Mouse (Mus musculus): Measurements from ENCODE around the gene Tmem164. TPM values are rescaled to one million over a fixed set of nuclear protein-coding genes. Genes with fewer than 3 reads are reported as not detected.

Gene Tmem164
- polyA plus RNA-seq, 1 experiment from 2014 or later: 70.5 TPM

GRCm38 (mm10) chrX:142829267-142829666 is 148.1 kb downstream of the Tmem164 start:
- ATAC-seq (ENCODE audit: insufficient number of reproducible peaks, insufficient read depth, low FRiP score, low TSS enrichment, low read depth): no peak
- peaks cover 19% of the 10 kb centered on the region for H3K27me3 ChIP-seq
- no peaks in the 10 kb centered on the region for H3K9me3 ChIP-seq
- WGBS: 72% methylated on average over 2 of the region's 2 CpGs
- no peak overlapping the region for H3K4me3 ChIP-seq (replicated peaks)
- no peak overlapping the region for H3K4me2 ChIP-seq
- H3K9ac ChIP-seq (replicated peaks): no peak overlapping the region
- H3K27ac ChIP-seq: no peak overlapping the region
- H3K4me1 ChIP-seq (replicated peaks): peaks cover 8% of the 10 kb centered on the region
- peaks cover 5% of the 10 kb centered on the region; the same call in 1 of the 2 replicates for H3K36me3 ChIP-seq

- Histone ChIP-seq H3K4me2 (no peak overlapping the region), H3K27ac (no peak overlapping the region), H3K9me3 (no peaks in the 10 kb centered on the region), H3K9ac (replicated peaks) (no peak overlapping the region), H3K27me3 (peaks cover 24% of the 10 kb centered on the region), H3K4me3 (replicated peaks) (no peak overlapping the region), H3K36me3 (peaks cover 12% of the 10 kb centered on the region; the same call in 1 of the 2 replicates), H3K4me1 (replicated peaks) (peaks cover 8% of the 10 kb centered on the region)
- 88% methylated on average over 12 of the region's 12 CpGs for WGBS
- ATAC-seq (ENCODE audit: insufficient number of reproducible peaks, insufficient read depth, low FRiP score, low TSS enrichment, low read depth): no peak
Measured at GRCm38 (mm10) chrX:142829866-142830470, 148.8 kb downstream of the Tmem164 start.

GRCm38 (mm10) chrX:142830572-142830971 is 149.4 kb downstream of the Tmem164 start:
- H3K27ac ChIP-seq: no peak overlapping the region
- H3K36me3 ChIP-seq: peaks cover 12% of the 10 kb centered on the region; the same call in 1 of the 2 replicates
- H3K9ac ChIP-seq (replicated peaks): no peak overlapping the region
- no peak for ATAC-seq (ENCODE audit: insufficient number of reproducible peaks, insufficient read depth, low FRiP score, low TSS enrichment, low read depth)
- 94% methylated on average over 6 of the region's 6 CpGs for WGBS
- H3K27me3 ChIP-seq: peaks cover 24% of the 10 kb centered on the region
- peaks cover 8% of the 10 kb centered on the region for H3K4me1 ChIP-seq (replicated peaks)
- no peak overlapping the region for H3K4me2 ChIP-seq
- H3K4me3 ChIP-seq (replicated peaks): no peak overlapping the region
- H3K9me3 ChIP-seq: no peaks in the 10 kb centered on the region

- WGBS: 69% methylated on average over 3 of the region's 3 CpGs
- H3K4me2 ChIP-seq: no peak overlapping the region
- no peaks in the 10 kb centered on the region for H3K9me3 ChIP-seq
- no peak for ATAC-seq (ENCODE audit: insufficient number of reproducible peaks, insufficient read depth, low FRiP score, low TSS enrichment, low read depth)
- peaks cover 27% of the 10 kb centered on the region for H3K27me3 ChIP-seq
- no peak overlapping the region for H3K9ac ChIP-seq (replicated peaks)
- no peak overlapping the region for H3K27ac ChIP-seq
- H3K4me1 ChIP-seq (replicated peaks): peaks cover 8% of the 10 kb centered on the region
- H3K36me3 ChIP-seq: peaks cover 17% of the 10 kb centered on the region; the same call in 1 of the 2 replicates
- H3K4me3 ChIP-seq (replicated peaks): no peak overlapping the region
Measured at GRCm38 (mm10) chrX:142832221-142832620, 151.0 kb downstream of the Tmem164 start.

GRCm38 (mm10) chrX:142833164-142833796 is 152.1 kb downstream of the Tmem164 start:
- Histone ChIP-seq H3K27me3 (peaks cover 27% of the 10 kb centered on the region), H3K9ac (replicated peaks) (no peak overlapping the region), H3K4me3 (replicated peaks) (no peak overlapping the region), H3K27ac (no peak overlapping the region), H3K36me3 (peaks cover 17% of the 10 kb centered on the region; the same call in 1 of the 2 replicates), H3K9me3 (no peaks in the 10 kb centered on the region), H3K4me1 (replicated peaks) (peaks cover 8% of the 10 kb centered on the region), H3K4me2 (no peak overlapping the region)
- no peak for ATAC-seq (ENCODE audit: insufficient number of reproducible peaks, insufficient read depth, low FRiP score, low TSS enrichment, low read depth)
- 74% methylated on average over 13 of the region's 13 CpGs for WGBS

- WGBS: 88% methylated on average over 6 of the region's 6 CpGs
- no peak overlapping the region for H3K4me2 ChIP-seq
- H3K27me3 ChIP-seq: peaks cover 27% of the 10 kb centered on the region
Measured at GRCm38 (mm10) chrX:142834807-142835206, 153.6 kb downstream of the Tmem164 start.

GRCm38 (mm10) chrX:142836399-142836798 is 155.2 kb downstream of the Tmem164 start:
- ATAC-seq (ENCODE audit: insufficient number of reproducible peaks, insufficient read depth, low FRiP score, low TSS enrichment, low read depth): no peak
- Histone ChIP-seq H3K4me1 (replicated peaks) (peaks cover 8% of the 10 kb centered on the region), H3K27me3 (peaks cover 29% of the 10 kb centered on the region), H3K36me3 (peaks cover 20% of the 10 kb centered on the region; the same call in 1 of the 2 replicates), H3K27ac (no peak overlapping the region), H3K4me3 (replicated peaks) (no peak overlapping the region), H3K9ac (replicated peaks) (no peak overlapping the region), H3K9me3 (no peaks in the 10 kb centered on the region), H3K4me2 (no peak overlapping the region)
- 92% methylated on average over 7 of the region's 7 CpGs for WGBS

More at GRCm38 (mm10) chrX:142834807-142835206, 153.6 kb downstream of the Tmem164 start:
- Histone ChIP-seq H3K4me1 (replicated peaks) (peaks cover 8% of the 10 kb centered on the region), H3K27ac (no peak overlapping the region), H3K9ac (replicated peaks) (no peak overlapping the region), H3K9me3 (no peaks in the 10 kb centered on the region), H3K4me3 (replicated peaks) (no peak overlapping the region), H3K36me3 (peaks cover 18% of the 10 kb centered on the region; the same call in 1 of the 2 replicates)
- no peak for ATAC-seq (ENCODE audit: insufficient number of reproducible peaks, insufficient read depth, low FRiP score, low TSS enrichment, low read depth)

GRCm38 (mm10) chrX:142837316-142837715 is 156.1 kb downstream of the Tmem164 start:
- H3K9me3 ChIP-seq: no peaks in the 10 kb centered on the region
- H3K4me2 ChIP-seq: no peak overlapping the region
- peaks cover 32% of the 10 kb centered on the region for H3K27me3 ChIP-seq
- no peak overlapping the region for H3K4me3 ChIP-seq (replicated peaks)
- no peak overlapping the region for H3K9ac ChIP-seq (replicated peaks)
- peaks cover 20% of the 10 kb centered on the region; the same call in 1 of the 2 replicates for H3K36me3 ChIP-seq
- peaks cover 8% of the 10 kb centered on the region for H3K4me1 ChIP-seq (replicated peaks)
- 89% methylated on average over 3 of the region's 3 CpGs for WGBS
- no peak for ATAC-seq (ENCODE audit: insufficient number of reproducible peaks, insufficient read depth, low FRiP score, low TSS enrichment, low read depth)
- no peak overlapping the region for H3K27ac ChIP-seq

GRCm38 (mm10) chrX:142838841-142839240 is 157.6 kb downstream of the Tmem164 start:
- H3K4me3 ChIP-seq (replicated peaks): no peak overlapping the region
- H3K9ac ChIP-seq (replicated peaks): no peak overlapping the region
- peaks cover 32% of the 10 kb centered on the region for H3K27me3 ChIP-seq
- H3K4me1 ChIP-seq (replicated peaks): no peaks in the 10 kb centered on the region
- no peak for ATAC-seq (ENCODE audit: insufficient number of reproducible peaks, insufficient read depth, low FRiP score, low TSS enrichment, low read depth)
- no peaks in the 10 kb centered on the region for H3K9me3 ChIP-seq
- H3K36me3 ChIP-seq: peaks cover 19% of the 10 kb centered on the region; the same call in 1 of the 2 replicates
- H3K27ac ChIP-seq: no peak overlapping the region
- H3K4me2 ChIP-seq: no peak overlapping the region
- WGBS: 78% methylated on average over 2 of the region's 2 CpGs

- no peak for ATAC-seq (ENCODE audit: insufficient number of reproducible peaks, insufficient read depth, low FRiP score, low TSS enrichment, low read depth)
- no peaks in the 10 kb centered on the region for H3K9me3 ChIP-seq
- H3K9ac ChIP-seq (replicated peaks): no peak overlapping the region
- no peak overlapping the region for H3K27ac ChIP-seq
- no peak overlapping the region for H3K4me2 ChIP-seq
- H3K4me1 ChIP-seq (replicated peaks): no peaks in the 10 kb centered on the region
- peaks cover 13% of the 10 kb centered on the region; the same call in 1 of the 2 replicates for H3K36me3 ChIP-seq
- 85% methylated on average over 7 of the region's 7 CpGs for WGBS
- H3K4me3 ChIP-seq (replicated peaks): no peak overlapping the region
- peaks cover 27% of the 10 kb centered on the region for H3K27me3 ChIP-seq
Measured at GRCm38 (mm10) chrX:142839411-142839810, 158.2 kb downstream of the Tmem164 start.

GRCm38 (mm10) chrX:142841916-142842315 is 160.7 kb downstream of the Tmem164 start:
- Histone ChIP-seq H3K36me3 (peaks cover 3% of the 10 kb centered on the region; the same call in 1 of the 2 replicates), H3K4me2 (no peak overlapping the region), H3K27me3 (peaks cover 23% of the 10 kb centered on the region; the same call in 1 of the 2 replicates), H3K4me1 (replicated peaks) (no peaks in the 10 kb centered on the region), H3K9me3 (no peaks in the 10 kb centered on the region), H3K9ac (replicated peaks) (no peak overlapping the region), H3K27ac (no peak overlapping the region), H3K4me3 (replicated peaks) (no peak overlapping the region)
- ATAC-seq (ENCODE audit: insufficient number of reproducible peaks, insufficient read depth, low FRiP score, low TSS enrichment, low read depth): no peak
- WGBS: 85% methylated on average over 4 of the region's 4 CpGs

Measured in limb, embryonic 12.5 days (tissue).